Mouse (Mus musculus) kidney, adult 11 months (tissue): Measurements from ENCODE around the gene Casp6.

ENCODE experiments used
- DNase-seq: peaks from one replicate; pipeline ENCODE4 v3.0.0; 2022

The Casp6 gene

GRCm38 (mm10) chr3:129925861-129926260, 24.6 kb downstream of the Casp6 start:
- no peak for DNase-seq

GRCm38 (mm10) chr3:129930213-129930778, 29.1 kb downstream of the Casp6 start:
- no peak for DNase-seq

GRCm38 (mm10) chr3:129932443-129932842, 31.2 kb downstream of the Casp6 start:
- no peak for DNase-seq

GRCm38 (mm10) chr3:129936561-129936960, 35.3 kb downstream of the Casp6 start:
- no peak for DNase-seq

- DNase-seq: no peak
Measured at GRCm38 (mm10) chr3:129937848-129938247, 36.6 kb downstream of the Casp6 start.

GRCm38 (mm10) chr3:129939058-129939457, 37.8 kb downstream of the Casp6 start:
- DNase-seq: no peak

GRCm38 (mm10) chr3:129940780-129941179, 39.6 kb downstream of the Casp6 start:
- no peak for DNase-seq

- no peak for DNase-seq
Measured at GRCm38 (mm10) chr3:129941291-129941690, 40.1 kb downstream of the Casp6 start.

GRCm38 (mm10) chr3:129943813-129944212, 42.6 kb downstream of the Casp6 start:
- no peak for DNase-seq

GRCm38 (mm10) chr3:129946217-129946914, 45.1 kb downstream of the Casp6 start:
- no peak for DNase-seq

- DNase-seq: no peak
Measured at GRCm38 (mm10) chr3:129948359-129948758, 47.1 kb downstream of the Casp6 start.

GRCm38 (mm10) chr3:129949158-129949773, 48.0 kb downstream of the Casp6 start:
- DNase-seq: no peak

GRCm38 (mm10) chr3:129953296-129953695, 52.1 kb downstream of the Casp6 start:
- DNase-seq: no peak

GRCm38 (mm10) chr3:129962533-129962932, 61.3 kb downstream of the Casp6 start:
- no peak for DNase-seq
